Mouse (Mus musculus) v-Abl transformed pro-B cells (cell line): Measurements from ENCODE around the gene Suds3.

Source experiments
- in situ Hi-C, 2 experiments: fragments of 400-800 bp; cut with MboI; formaldehyde crosslinking; loops; one replicate each; pipeline ENCODE4 v1.15.1; 2025; ENCODE audit not compliant: unreplicated experiment in 2 of 2

Gene Suds3

DNA sequence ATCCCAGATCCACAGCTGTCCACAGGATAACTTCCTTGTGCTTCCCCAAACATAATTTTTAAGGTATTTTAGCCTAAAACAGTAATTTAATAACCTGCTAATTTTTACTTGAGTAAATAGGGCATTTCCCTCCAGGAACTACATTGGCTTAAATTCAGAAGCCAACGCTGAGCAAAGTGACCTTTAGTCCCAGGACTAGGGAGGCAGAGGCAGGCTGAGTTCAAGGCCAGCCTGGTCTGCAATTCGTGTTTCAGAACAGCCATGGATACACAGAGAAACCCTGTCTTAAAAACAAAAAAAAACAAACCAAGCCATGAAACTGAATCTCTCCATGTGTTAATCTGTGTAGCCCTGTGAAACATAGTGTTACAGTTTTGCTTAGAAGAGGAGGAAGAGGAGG, 747 bp upstream of the Suds3 start:
- in situ Hi-C loops: loop anchor here (5.0 to 25.0 kb wide), 11 partner anchors 41 to 1482 kb away; partner anchors contain the start of genes Pebp1 (in 1 of the 2) and Rab35 (in 1 of the 2)

DNA sequence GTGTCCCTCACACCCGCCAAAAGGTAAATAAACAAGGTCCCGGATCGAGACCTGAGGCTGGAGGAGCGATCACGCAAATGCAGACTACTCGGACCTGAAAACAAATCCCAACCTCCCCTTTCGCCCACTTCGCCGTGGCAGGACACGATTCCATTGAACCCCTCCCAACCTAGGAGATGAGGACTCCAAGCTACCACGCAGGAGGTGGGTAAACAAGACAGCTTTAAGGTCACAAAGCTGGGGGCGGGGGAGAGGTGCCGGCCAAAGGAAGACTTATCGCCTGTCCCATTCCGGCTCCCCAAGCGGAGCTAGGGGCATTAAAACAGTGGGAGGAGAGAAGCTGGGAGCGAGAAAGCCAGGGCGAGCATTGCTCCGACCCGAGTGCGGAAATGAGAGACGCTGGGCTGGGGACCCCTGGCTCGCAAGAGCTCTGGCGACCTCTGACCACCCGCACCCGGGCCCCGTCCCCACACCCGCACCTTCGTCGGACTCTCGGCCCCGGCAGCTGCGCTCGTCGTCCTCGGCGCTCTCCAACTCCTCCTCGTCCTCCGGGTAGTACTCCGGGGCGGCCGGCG, 633 bp downstream of the Suds3 start:
- in situ Hi-C loops: loop anchor here (5.0 to 25.0 kb wide), 11 partner anchors 42 to 1480 kb away; partner anchors contain the start of genes Pebp1 (in 1 of the 2) and Rab35 (in 1 of the 2)

DNA sequence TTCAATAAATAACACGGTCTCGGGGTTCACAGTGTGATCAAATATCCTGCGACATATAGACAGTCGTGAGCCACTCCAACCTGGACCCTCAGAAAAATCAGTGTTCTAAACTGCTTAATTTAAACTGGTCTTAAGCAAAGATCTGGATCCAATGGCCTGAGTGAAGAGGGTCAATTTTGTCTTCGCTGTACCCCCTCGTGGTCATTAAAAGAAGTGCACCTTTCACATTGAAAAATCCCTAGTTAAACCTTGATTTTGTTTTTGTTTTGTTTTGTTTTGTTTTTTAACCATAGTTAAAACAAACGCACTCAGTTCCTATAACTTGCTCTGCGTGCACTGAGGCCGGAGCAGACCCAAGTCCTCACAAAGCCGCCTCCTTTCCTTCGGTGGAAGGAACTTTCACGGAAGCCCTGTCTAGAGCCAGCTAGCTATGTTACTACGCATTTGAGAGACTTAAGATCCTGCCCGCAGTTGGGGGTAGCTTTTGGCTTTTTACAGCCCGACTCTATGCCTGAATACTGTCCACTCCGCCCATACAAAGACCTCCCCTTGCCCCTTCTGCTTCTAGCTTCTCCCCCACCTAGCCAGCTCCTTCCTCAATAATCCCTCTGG, 1.2 kb downstream of the Suds3 start:
- in situ Hi-C loops: loop anchor here (5.0 to 25.0 kb wide), 12 partner anchors 43 to 1480 kb away; partner anchors contain the start of genes Pebp1 (in 1 of the 2), Prkab1 (in 1 of the 2) and Rab35 (in 1 of the 2)

GRCm38 (mm10) chr5:117113330-117113729, 2.6 kb downstream of the Suds3 start:
- in situ Hi-C loops: loop anchor here (5.0 to 25.0 kb wide), 6 partner anchors 71 to 1479 kb away; partner anchors contain the start of genes Prkab1 (in 1 of the 2) and Rab35 (in 1 of the 2)

GRCm38 (mm10) chr5:117111774-117112112, 4.2 kb downstream of the Suds3 start:
- in situ Hi-C loops: loop anchor here (5.0 to 25.0 kb wide), 6 partner anchors 73 to 1477 kb away; partner anchors contain the start of genes Prkab1 (in 1 of the 2) and Rab35 (in 1 of the 2)

- in situ Hi-C loops: loop anchor here (5.0 to 25.0 kb wide), 6 partner anchors 74 to 1476 kb away; partner anchors contain the start of genes Prkab1 (in 1 of the 2) and Rab35 (in 1 of the 2)
Measured at GRCm38 (mm10) chr5:117111064-117111773, 4.7 kb downstream of the Suds3 start.

DNA sequence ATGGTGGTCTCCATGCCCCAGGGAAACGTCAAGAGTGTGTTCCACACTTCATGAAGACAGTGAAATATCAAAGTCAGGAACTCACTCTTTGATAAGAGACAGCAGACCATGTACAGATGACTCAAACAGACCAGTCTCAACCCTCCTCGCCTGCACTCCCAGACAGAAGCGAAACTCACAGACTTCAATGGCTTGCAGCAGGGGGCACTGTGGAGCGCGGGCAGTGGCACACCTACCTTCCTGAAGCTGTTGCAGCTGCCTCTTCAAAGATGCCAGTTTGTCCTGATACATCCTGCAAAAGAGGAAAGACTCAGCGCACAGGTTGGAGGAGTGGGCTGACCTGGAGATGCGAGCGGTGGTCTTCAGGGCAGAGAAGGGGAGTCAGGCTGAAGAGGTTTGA, 6.4 kb downstream of the Suds3 start:
- in situ Hi-C loops: loop anchor here (25.0 kb wide), 1 partner anchor 853 kb away; no protein-coding TSS in a partner anchor

DNA sequence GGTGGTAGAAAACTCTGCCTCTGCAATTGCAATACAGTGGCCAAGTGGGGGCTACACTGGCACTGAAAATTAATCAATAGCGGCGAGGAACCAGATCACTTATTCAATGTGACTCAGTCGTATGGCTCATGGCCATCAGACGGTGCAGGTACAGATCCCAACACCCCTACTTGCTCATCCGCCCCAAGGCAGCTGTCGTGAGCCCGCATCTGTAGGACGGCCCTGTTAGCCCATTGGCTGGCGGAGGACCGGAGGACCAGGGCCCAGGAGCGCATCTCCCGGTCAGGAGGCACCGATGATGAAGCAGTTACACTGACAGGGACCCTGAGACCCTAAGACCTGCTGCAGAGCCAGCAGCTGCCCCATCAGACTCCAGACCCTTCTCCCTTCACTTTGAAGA, 7.2 kb downstream of the Suds3 start:
- in situ Hi-C loops: loop anchor here (25.0 kb wide), 1 partner anchor 854 kb away; no protein-coding TSS in a partner anchor

DNA sequence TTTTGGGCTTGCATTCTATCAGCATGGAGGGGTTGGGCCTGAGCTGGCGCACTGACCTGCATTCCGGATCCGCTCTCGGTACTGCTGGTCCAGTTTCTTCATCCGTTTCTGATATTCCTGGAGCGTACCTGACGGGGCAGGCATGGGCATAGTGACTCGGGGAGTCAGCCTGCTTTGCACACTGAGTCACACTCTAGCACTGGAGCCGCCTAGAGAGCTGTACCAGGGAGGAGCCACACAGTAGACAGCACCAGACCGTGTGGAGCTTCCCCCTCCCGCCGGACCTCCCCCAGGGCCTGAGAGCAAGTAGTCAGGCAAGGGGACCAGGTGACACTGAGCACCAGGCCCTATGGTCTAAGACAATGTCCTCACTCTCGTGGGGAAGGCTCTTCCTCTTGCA, 7.6 kb downstream of the Suds3 start:
- in situ Hi-C loops: loop anchor here (25.0 kb wide), 1 partner anchor 854 kb away; no protein-coding TSS in a partner anchor

DNA sequence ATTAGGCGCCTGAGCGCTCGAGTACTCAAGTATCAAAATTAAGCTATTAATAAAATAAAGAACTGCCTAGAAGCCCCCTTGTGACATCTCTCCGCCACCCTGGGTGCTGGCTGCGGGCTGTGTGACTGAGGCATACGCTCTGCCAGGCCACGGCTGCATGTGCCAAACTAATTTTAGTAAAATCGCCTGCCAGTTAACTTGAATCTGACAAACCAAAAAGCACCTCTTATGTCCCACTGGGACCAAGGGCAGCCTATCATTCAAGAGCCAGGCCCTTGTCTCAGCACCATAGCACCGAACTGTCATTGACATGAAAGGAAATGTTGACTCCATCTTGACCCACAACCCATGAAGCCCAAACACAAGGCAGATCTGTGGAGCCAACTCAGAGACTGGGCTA, 10.2 kb downstream of the Suds3 start:
- in situ Hi-C loops: loop anchor here (25.0 kb wide), 1 partner anchor 857 kb away; no protein-coding TSS in a partner anchor

DNA sequence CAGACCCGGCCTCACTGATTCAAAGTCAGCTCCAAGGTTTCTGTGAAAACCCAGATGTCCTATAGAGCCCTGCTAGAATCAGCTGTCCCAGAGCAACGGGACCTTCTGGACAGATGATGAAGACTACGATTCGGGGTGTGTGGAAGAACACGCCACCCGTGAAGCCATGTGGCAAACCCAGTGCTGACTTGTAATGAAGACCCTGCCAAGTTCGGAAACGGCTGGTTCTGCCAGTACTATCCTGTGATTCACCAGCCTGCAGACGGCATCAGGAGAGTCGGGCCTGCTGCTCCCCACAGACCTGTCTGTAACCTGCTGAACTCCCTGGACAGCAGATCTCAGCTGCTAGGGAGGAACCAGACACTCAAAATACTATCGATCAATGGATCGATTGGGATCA, 11.6 kb downstream of the Suds3 start:
- in situ Hi-C loops: loop anchor here (5.0 to 25.0 kb wide), 2 partner anchors 858 to 1072 kb away; no protein-coding TSS in a partner anchor

- in situ Hi-C loops: loop anchor here (5.0 to 25.0 kb wide), 2 partner anchors 859 to 1071 kb away; no protein-coding TSS in a partner anchor
Measured at GRCm38 (mm10) chr5:117103194-117103929, 12.6 kb downstream of the Suds3 start.

DNA sequence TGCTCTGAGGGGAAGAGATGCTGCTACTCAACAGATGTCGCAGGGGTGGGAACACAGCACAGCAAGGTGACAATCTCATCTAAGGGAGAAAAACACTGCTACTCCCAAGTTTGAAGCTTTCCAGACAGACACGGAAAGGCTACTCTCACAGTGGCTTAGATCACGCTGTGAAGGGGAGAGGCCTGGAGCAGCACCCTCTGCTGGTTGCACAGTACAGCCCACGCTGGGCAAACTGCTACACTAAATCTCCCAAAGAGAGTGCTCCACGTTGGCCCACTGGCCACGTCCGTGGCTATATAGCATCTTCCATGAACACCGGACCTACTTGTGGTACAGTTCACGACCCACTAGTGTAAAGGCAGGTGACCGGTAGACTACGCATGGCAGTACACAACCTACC, 16.2 kb downstream of the Suds3 start:
- in situ Hi-C loops: loop anchor here (5.0 to 25.0 kb wide), 6 partner anchors 395 to 1307 kb away; no protein-coding TSS in a partner anchor

DNA sequence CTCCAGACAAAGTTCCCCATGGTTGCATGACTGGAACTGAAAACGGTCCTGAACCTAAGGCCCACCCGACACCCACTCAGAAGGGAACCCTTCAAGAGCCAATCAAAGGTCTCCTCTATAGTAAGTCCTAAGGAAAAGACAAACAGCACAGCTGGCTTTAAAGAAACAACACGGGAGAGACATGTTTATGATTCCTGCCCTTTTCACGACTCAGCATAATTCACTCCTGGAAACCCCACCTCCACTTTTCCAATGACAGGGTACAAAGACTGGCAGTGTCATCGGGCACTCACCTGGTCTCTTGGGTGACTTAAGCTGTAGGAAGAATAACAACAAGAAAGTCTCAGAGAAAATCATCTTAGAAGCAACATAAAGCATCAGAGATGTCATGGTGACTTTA, 16.9 kb downstream of the Suds3 start:
- in situ Hi-C loops: loop anchor here (5.0 to 10.0 kb wide), 4 partner anchors 396 to 1307 kb away; no protein-coding TSS in a partner anchor

DNA sequence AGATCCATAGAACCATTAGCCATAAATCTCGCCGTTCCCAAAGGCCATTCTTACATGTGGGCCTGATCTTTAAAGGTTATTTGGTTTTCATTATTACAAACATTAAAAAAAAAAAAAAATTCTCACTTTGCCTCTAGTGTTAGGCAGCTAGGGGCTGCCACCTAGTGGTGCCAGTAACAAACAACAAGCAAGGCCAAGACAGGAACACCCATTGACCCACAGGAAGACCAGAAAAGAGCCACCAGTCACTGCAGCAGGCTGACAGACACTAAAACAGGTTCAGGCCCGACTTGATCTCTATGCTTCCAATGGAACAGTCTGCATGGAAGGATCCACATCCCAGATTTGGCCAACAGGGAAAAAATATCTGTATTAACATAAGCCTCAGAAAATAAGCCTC, 19.2 kb downstream of the Suds3 start:
- in situ Hi-C loops: loop anchor here (5.0 to 10.0 kb wide), 4 partner anchors 398 to 1304 kb away; no protein-coding TSS in a partner anchor

DNA sequence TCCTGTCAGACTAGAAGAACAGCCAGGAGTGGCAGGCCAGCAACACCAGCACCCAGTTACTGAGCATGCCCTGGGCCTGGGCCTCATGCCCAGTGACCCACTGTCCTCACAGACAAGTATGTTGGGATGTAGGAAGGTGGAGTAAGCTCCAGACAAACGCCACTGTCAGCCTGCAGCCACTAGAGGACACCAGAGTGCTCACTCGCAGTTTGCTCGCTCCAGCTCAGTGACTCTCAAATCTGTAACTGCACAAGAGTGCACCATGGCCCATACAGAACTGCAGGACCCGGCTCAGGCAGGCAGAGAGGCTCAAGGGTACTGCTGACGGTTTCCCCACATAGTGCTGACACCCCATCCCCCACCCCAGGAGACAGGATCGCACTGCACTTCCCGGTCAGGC, 21.5 kb downstream of the Suds3 start:
- in situ Hi-C loops: loop anchor here (10.0 kb wide), 3 partner anchors 400 to 1300 kb away; no protein-coding TSS in a partner anchor

DNA sequence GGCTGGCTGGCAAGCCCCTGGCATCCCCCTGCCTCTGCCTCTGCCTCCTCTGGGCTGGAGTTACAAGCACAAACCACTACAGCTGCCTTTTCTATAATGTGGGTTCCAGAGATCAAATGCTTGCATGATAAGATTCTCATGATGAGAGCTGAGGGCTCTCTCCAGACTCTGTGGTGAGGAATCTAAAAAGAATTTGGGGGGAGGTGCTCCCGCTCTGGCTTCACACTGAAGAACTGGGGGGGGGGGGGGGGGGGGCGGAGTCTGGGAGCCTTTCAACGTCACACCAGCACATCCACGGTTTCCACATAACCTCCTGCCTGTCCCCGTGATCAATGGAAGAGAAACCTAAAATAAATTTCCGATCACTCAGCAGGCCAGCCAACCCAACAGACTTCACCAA, 26.1 kb downstream of the Suds3 start:
- in situ Hi-C loops: loop anchor here (10.0 kb wide), 3 partner anchors 405 to 1295 kb away; no protein-coding TSS in a partner anchor

DNA sequence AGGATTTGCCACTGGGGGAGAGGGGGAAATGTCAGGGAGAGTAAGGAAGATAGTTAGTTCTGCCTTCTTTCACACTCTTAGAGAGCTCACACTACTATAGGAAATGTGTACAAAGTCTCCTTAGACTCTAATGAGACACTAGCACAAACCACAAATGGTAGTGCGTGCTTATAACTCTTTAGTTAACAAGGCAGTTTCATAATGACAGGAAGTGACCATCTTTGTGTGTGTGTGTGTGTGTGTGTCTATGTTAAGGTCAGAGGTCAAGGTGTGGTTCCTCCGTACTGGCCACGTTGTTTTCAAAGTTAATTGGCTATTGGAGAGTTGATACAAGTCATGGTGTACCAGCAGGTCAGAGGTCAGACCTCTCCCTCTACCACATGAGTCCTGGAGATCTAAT, 26.8 kb downstream of the Suds3 start:
- in situ Hi-C loops: no loop called here

DNA sequence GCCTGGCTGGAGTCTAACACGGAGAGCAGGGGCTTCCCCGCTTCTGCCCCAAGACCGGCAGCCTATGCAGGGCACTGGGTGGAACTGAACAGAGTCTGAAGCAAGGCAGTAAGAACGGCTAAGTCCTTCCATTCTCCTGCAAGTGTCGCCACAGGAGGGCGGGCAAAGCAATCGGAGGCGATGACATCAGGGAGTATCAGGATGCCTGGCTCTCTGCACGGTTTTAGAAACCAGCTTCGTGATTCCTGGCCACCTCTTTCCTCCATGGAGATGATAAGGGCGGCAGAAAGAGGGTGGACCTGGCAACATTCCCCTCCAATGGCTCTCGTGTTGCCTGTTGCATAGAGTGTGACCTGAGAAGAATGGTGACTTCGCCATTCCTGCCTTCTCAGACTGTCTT, 28.2 kb downstream of the Suds3 start:
- in situ Hi-C loops: no loop called here

DNA sequence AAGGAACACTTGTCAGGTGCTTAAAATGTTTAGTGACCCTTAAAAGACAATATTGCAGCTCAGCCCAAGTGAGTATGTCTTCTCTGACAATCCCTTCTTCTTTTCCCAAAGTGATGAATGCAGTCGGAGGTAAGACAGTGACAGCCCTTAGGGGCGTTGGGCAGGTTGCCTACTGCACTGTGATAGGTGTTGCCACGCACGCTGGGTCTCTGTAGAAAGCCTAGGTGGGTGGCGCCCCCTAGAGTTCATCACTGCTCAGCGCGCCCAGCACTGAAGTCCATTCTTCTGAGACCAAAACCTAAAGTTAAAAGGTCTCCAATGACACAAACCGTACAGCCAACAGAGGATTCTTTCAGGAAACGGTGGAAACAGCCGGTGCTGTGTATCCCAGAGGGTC, 46.4 kb downstream of the Suds3 start:
- in situ Hi-C loops: no loop called here
